Mouse (Mus musculus): Measurements from ENCODE around the gene Pak1ip1. TPM values are rescaled to one million over a fixed set of nuclear protein-coding genes. Genes with fewer than 3 reads are reported as not detected.

Gene Pak1ip1
- total RNA-seq, 2 experiments from 2014 or later = 24.3 to 24.8 TPM

- DNase-seq (ENCODE audit: low spot score) = no peak
- intact Hi-C loops (cut with DNase I) = loop anchor here (2.0 kb wide), 1 partner anchor 16 kb away; the partner anchor contains the start of gene Tmem14c
These were observed 490 bp upstream of the Pak1ip1 start for GRCm38 (mm10) chr13:41000140-41000925.

- intact Hi-C loops (cut with DNase I) = no loop called here
- no peak for DNase-seq (ENCODE audit: low spot score)
These were observed 1.2 kb downstream of the Pak1ip1 start for GRCm38 (mm10) chr13:41002001-41002400.

GRCm38 (mm10) chr13:41006244-41006643 lies 5.4 kb downstream of the Pak1ip1 start:
- intact Hi-C loops (cut with DNase I) = no loop called here
- DNase-seq (ENCODE audit: low spot score) = no peak

DNA sequence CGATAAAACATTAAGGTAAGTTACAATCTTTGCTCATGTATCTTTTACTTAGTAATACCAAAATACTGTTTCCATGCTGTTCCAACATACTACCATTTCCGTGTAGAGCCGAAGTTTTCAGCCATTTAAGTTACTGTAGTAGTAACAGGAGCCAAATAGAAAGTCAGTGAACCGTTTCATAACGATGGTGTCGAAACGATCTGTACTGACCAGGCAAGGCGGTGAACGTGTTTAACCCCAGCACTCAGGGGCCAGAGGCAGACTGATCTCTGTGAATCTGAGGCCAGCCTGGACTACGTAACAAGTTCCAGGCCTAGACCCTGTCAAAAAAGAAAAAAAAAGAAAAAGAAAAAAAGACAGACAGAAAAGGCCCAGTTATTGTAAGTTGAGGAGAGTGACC lies 7.4 kb downstream of the Pak1ip1 start:
- no peak for DNase-seq (ENCODE audit: low spot score)
- intact Hi-C loops (cut with DNase I) = no loop called here

GRCm38 (mm10) chr13:41008946-41009345 lies 8.1 kb downstream of the Pak1ip1 start:
- no peak for DNase-seq (ENCODE audit: low spot score)
- intact Hi-C loops (cut with DNase I) = no loop called here

DNA sequence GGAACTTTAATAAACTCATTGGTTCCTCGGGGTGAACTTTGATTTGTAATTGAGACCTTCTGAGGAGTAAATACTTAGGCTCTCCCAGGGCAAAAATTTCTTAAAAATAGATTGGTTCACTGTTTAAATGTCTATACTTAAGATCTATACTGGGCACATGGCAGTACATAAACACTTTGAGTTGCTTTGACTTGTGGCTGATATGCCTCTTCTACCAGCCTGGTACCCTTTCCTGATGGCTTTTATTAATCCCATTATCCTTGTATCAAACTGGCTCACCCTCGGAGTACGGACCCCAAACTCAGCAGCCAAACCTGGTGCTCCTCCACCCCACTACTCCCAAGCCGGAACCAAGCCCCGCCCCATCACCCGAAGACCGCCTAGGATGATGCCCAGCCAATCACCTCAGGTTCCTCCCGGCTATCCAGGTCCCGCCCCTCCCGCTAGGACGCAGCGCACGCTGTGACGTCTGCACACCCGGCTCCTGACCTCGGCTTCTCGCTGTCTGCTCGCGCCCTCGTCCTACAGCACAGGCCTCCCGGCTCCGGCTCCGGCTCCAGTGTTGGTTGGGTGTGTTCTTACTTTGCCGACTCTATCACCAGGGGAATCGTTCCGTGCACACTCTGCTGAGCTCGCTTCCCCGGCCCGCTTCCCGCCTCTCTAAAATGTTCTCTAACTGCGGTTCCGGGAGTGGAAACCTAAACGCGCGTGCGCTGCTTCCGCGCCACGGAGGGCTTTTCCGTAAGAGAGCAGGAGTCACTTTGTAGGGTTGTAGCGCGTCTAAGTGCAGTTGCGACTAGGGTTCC lies 15.2 kb downstream of the Pak1ip1 start, which contains the start of gene Tmem14c:
Gene Tmem14c, plus strand, starts transcription at position 464 of the 806 bp plus-strand sequence.
- intact Hi-C loops (cut with DNase I) = loop anchor here (2.0 kb wide), 1 partner anchor 15 kb away; the partner anchor contains the start of gene Pak1ip1
- DNase-seq (ENCODE audit: low spot score) = peak; percentile 90

DNA sequence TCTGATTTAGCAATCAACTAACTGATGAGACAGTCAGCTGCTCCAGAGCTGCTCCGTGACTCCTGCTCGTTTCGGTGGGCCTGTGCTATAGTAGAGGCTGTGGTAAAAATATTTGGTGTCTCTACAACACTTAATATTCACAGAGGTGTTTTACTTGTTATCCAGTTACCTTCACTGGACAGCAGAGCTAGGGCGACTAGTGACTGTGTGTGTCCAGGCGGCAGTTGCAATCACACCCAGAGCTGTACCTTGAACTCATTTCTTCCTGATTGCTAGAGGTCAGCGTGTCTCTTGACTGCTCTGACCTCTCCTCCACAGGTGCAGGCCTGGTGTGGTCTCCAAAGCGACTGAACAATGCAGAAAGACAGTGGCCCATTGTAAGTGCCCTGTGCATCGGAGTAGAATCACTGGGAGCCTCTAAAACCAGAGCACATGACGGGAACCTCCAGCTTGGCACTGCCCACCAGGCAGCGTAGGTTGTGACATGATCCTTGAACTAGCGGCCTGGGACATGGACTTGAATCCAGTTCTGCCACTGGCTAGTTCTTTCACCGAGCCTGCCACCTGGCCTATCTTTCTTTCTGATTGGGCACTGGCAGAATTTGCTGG lies 16.1 kb downstream of the Pak1ip1 start:
- no peak for DNase-seq (ENCODE audit: low spot score)
- intact Hi-C loops (cut with DNase I) = loop anchor here (2.0 kb wide), 1 partner anchor 16 kb away; the partner anchor contains the start of gene Pak1ip1

GRCm38 (mm10) chr13:41017832-41018231 lies 17.0 kb downstream of the Pak1ip1 start:
- DNase-seq (ENCODE audit: low spot score) = no peak
- intact Hi-C loops (cut with DNase I) = loop anchor here (2.0 kb wide), 1 partner anchor 17 kb away; the partner anchor contains the start of gene Pak1ip1

DNA sequence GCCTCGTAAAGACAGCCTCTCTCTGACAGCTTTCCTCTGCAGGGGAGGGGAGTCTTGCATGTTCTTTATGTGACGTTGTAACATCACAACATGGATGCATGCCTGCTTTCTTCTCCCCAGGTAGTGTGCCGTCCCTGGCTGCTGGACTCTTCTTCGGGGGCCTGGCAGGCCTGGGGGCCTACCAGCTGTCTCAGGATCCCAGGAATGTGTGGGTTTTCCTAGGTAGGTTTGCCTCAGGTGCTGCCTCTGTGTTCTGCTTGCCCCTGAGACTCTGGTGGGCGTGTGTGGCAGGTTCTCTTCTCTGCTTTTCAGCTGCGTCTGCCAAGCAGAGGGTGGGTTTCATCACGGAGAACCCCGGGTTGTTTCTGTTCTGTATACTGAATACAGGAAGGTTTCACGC lies 17.4 kb downstream of the Pak1ip1 start:
- DNase-seq (ENCODE audit: low spot score) = no peak
- intact Hi-C loops (cut with DNase I) = no loop called here

DNA sequence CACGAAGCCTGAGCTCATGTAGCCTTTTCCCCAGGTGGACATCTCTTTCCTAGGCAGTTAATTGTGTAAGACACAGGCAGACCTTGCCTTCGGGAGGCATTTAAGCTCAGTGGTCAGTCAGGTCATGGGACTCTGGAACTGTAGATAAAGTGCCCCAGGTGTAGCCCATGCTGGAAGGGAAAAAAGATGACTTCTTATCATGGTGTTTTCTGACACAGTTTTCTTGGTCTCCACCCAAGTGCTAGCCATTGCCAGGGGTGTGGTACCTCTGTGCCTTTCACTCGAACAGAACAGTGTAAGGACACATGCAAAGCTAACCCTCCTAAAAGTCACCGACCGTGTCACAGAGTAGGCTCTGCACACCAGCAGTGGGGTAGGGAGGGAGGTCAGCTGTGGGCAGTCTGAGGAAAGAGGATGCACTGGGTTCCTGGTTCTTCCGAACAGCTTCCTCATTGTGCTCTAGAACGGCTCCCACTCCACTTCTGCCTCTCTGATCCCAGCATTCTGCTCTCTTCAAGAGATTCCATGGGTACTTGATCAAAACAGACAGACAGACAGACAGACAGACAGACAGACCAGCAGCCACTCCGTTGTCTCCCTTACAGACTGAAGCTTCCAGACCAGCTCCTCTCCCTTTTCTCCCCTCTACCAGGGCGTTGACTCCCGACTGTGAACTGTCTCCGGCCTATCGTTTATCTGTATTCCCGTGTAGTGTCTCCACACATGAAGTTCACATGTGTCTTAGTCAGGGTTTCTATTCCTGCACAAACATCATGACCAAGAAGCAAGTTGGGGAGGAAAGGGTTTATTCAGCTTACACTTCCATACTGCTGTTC lies 18.2 kb downstream of the Pak1ip1 start:
- intact Hi-C loops (cut with DNase I) = no loop called here
- no peak for DNase-seq (ENCODE audit: low spot score)

DNA sequence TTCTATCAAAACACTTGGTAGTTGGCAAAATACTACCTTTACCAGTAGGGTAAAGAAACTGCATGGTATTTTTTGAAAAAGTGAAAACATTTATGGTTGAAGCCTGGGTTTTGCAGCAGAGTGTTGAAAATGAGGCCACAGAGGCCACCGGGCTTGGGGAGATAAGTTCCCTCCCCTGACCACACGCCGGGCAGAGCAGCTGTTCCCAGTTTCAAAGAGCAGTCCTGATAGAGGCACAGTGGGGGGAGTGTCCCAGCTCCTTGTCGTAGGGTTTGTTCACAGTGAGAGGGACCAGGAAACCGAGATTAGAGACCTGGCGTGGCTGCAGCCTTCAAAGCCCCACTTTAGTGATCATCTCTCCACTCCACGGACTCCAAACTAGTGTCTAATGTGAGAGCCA lies 19.7 kb downstream of the Pak1ip1 start:
- no peak for DNase-seq (ENCODE audit: low spot score)
- intact Hi-C loops (cut with DNase I) = no loop called here

GRCm38 (mm10) chr13:41021607-41022006 lies 20.8 kb downstream of the Pak1ip1 start:
- intact Hi-C loops (cut with DNase I) = no loop called here
- no peak for DNase-seq (ENCODE audit: low spot score)

DNA sequence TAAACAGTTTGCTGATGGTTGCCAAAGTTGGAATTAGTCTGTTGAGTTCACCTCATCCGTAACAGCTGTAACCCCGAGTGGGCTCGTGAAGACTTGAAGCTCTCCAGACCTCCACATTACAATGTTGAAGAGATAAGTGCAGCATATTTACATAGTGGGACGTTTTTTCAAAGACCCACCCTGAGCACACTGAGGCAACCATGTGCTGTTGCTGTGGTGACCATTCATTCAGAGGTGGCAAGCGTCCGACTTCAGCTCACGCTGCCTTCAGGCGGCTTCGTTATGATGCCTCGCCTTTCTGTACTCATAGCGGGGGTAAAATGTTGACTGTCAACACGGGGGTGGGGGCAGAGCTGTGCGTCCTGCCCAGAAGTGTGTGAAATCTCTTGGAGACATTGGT lies 21.3 kb downstream of the Pak1ip1 start:
- no peak for DNase-seq (ENCODE audit: low spot score)
- intact Hi-C loops (cut with DNase I) = no loop called here

DNA sequence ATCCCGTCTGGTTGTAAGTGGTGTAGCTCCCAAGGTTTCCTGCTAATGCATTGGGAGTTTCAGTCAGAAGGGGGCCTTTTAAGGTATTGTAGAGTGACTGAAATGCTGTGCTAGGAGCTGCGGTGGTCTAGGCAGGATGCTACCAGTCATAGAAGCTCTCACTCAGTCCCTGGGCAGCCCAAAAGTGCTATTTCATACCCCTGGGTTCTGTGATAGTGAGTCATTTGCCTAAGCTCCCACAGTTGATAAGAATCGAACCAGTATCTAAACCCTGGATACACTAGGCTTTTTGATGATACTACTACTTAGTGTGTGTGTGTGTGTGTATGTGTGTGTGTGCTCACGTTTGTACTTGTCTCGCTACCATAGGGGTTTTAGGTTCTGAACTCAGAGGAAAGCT lies 29.3 kb downstream of the Pak1ip1 start:
- no peak for DNase-seq (ENCODE audit: low spot score)
- intact Hi-C loops (cut with DNase I) = no loop called here

DNA sequence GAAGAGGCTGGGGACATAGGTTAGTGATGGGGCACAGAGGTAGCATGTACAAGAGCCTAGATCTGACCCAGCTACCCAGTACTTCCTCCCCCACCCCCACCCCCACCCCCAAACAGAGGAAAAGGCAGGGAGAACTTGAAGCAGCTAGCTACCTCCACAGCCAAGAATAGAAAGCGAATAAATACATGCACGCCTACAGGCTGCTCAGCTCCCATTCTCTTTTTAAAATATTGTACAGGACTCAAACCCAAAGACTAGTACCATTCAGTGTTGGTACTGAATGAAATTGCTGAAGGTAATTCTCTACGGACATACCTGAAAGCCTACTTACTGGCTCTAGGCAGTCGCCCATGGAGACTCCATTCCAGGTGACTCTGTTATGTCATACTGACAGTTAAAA lies 41.7 kb downstream of the Pak1ip1 start:
- intact Hi-C loops (cut with DNase I) = no loop called here
- no peak for DNase-seq (ENCODE audit: low spot score)

- no peak for DNase-seq (ENCODE audit: low spot score)
- intact Hi-C loops (cut with DNase I) = loop anchor here (5.0 kb wide), 1 partner anchor 204 kb away; no protein-coding TSS in a partner anchor
These were observed 45.1 kb downstream of the Pak1ip1 start for GRCm38 (mm10) chr13:41045901-41046300.

GRCm38 (mm10) chr13:41047280-41047679 lies 46.5 kb downstream of the Pak1ip1 start:
- intact Hi-C loops (cut with DNase I) = loop anchor here (5.0 kb wide), 1 partner anchor 205 kb away; no protein-coding TSS in a partner anchor

GRCm38 (mm10) chr13:41051965-41052364 lies 51.1 kb downstream of the Pak1ip1 start:
- no peak for DNase-seq (ENCODE audit: low spot score)
- intact Hi-C loops (cut with DNase I) = no loop called here

More at GRCm38 (mm10) chr13:41047280-41047679, 46.5 kb downstream of the Pak1ip1 start:
- no peak for DNase-seq (ENCODE audit: low spot score)
